Mouse (Mus musculus) neural tube, postnatal 0 days (tissue): Measurements from ENCODE around the gene Lrrc49. TPM values are rescaled to one million over a fixed set of nuclear protein-coding genes. Genes with fewer than 3 reads are reported as not detected.

Experiments used
- polyA plus RNA-seq: library from polyadenylated mRNA; unstranded; fragments of >200 nt; fragmentation: Nextera tagmentation; extraction: Ambion mirVana; gene quantifications from 2 replicates; pipeline ENCODE4 v1.2.1, GENCODE M21; 2015

Lrrc49 gene
- 72.1 TPM in 2 replicates for polyA plus RNA-seq

GRCm38 (mm10) chr9:60687891-60688324 lies at the start of gene Lrrc49:
Lrrc49 (minus strand) TSS chr9:60688158.

GRCm38 (mm10) chr9:60712771-60713541 lies 25.0 kb upstream of the Lrrc49 start, which contains the start of gene Larp6:
Larp6 (plus strand) TSS chr9:60712989.

GRCm38 (mm10) chr9:60521806-60522264 lies 166.1 kb downstream of the Lrrc49 start, which contains the start of gene Thsd4:
Thsd4 (minus strand) TSS chr9:60522046.

Other genes with a start within 250 kb of the Lrrc49 start
- gene Thsd4, start 166.1 kb downstream of the Lrrc49 start, polyA plus RNA-seq: 6.6 TPM in 2 replicates
- 33.3 and 34.7 TPM in 2 replicates for gene Larp6, start 24.8 kb upstream of the Lrrc49 start, polyA plus RNA-seq
- 14.4 and 15.2 TPM in 2 replicates for gene Uaca, start 106.4 kb upstream of the Lrrc49 start, polyA plus RNA-seq